ENCODE assay signal across 9 mouse cellular contexts in genomic region chr4:114897853-114898252, GRCm38 (mm10). TPM values are rescaled to one million over a fixed set of nuclear protein-coding genes. Genes with fewer than 3 reads are reported as not detected.
DNase-seq lines count a peak whose midpoint lies in the region; ATAC-seq and TF ChIP-seq lines count a peak whose summit lies in the region.
"Had no signal": no experiment of that assay in that cellular context is flagged by ENCODE, and none has a peak within 500 bp of the region (broad histone marks: within the 10 kb centered on the region; RNA-seq: fewer than 3 reads in every experiment).

No protein-coding gene starts in this region.

- no peaks in the 10 kb centered on the region for H3K9me3 ChIP-seq in midbrain, embryonic 11.5 days (ENCODE audit: control insufficient read depth, low read length)
- H3K9me3 ChIP-seq in midbrain, embryonic 16.5 days (replicated peaks; ENCODE audit: control insufficient read depth, low read length, poor library complexity, severe bottlenecking) = no peaks in the 10 kb centered on the region

- H3K27ac ChIP-seq in midbrain, embryonic 11.5 days (ENCODE audit: low read depth, low read length) = no peak overlapping the region
- H3K27ac ChIP-seq in midbrain, embryonic 16.5 days (ENCODE audit: low read length) = no peak overlapping the region
- H3K27ac ChIP-seq in cortical plate, adult 2 months (ENCODE audit: insufficient read depth, low read length) = no peak overlapping the region

- 0 out of 2 replicates have a peak, but pooled peaks have one; percentile 1 for TF ChIP-seq CTCF in cortical plate, adult 2 months (IDR thresholded peaks at IDR 0.05; ENCODE audit: extremely low read depth, insufficient read depth, low read length)

- WGBS in midbrain, embryonic 11.5 days = 8% methylated on average over 4 of the region's 4 CpGs
- WGBS in midbrain, embryonic 16.5 days = 13% methylated on average over 4 of the region's 4 CpGs

- no peaks in the 10 kb centered on the region for H3K36me3 ChIP-seq in midbrain, embryonic 11.5 days (ENCODE audit: control insufficient read depth, insufficient read depth, low read length)
- H3K36me3 ChIP-seq in midbrain, embryonic 16.5 days (ENCODE audit: control insufficient read depth, insufficient read depth, low read length) = no peaks in the 10 kb centered on the region

- H3K4me2 ChIP-seq in midbrain, embryonic 11.5 days = no peak overlapping the region
- no peak overlapping the region for H3K4me2 ChIP-seq in midbrain, embryonic 16.5 days (ENCODE audit: low read length)

- DNase-seq in embryo, embryonic 10 days (ENCODE audit: low spot score) = peak; percentile 40
- DNase-seq in embryo, embryonic 9.5 days (ENCODE audit: extremely low spot score) = no peak
- peak; percentile 44 for DNase-seq in midbrain, embryonic 11.5 days (ENCODE audit: low spot score, missing footprints)
- peak; percentile 64 for DNase-seq in lung, postnatal 36 days
- no peak for DNase-seq in cerebellum, postnatal 36 days
- DNase-seq in thymus, postnatal 25 days = no peak

- H3K9ac ChIP-seq in midbrain, embryonic 11.5 days (ENCODE audit: low read length) = no peak overlapping the region
- H3K9ac ChIP-seq in midbrain, embryonic 16.5 days (ENCODE audit: low read depth, low read length) = no peak overlapping the region

- peaks cover 52% of the 10 kb centered on the region for H3K27me3 ChIP-seq in midbrain, embryonic 11.5 days (ENCODE audit: control insufficient read depth, insufficient read depth, low read length)
- H3K27me3 ChIP-seq in midbrain, embryonic 16.5 days (ENCODE audit: control insufficient read depth, insufficient read depth, low read depth, low read length) = peaks cover 46% of the 10 kb centered on the region

- ATAC-seq in midbrain, embryonic 11.5 days (ENCODE audit: low FRiP score) = no peak
- no peak for ATAC-seq in midbrain, embryonic 16.5 days

- TF ChIP-seq POLR2A in cortical plate, adult 2 months (IDR thresholded peaks at IDR 0.05; ENCODE audit: extremely low read depth, insufficient read depth, low read length) = no peak

- no peak overlapping the region for H3K4me3 ChIP-seq in midbrain, embryonic 11.5 days (ENCODE audit: low read depth, low read length)
- H3K4me3 ChIP-seq in midbrain, embryonic 16.5 days (ENCODE audit: low read depth, low read length) = no peak overlapping the region
- no peak overlapping the region for H3K4me3 ChIP-seq in cortical plate, adult 2 months (ENCODE audit: insufficient read depth, low read length)

- H3K4me1 ChIP-seq in midbrain, embryonic 11.5 days (ENCODE audit: control insufficient read depth, insufficient read depth, low read length) = peaks cover 17% of the 10 kb centered on the region
- peaks cover 2% of the 10 kb centered on the region; the same call in 1 of the 2 replicates for H3K4me1 ChIP-seq in midbrain, embryonic 16.5 days (ENCODE audit: control insufficient read depth, insufficient read depth, low read length)
- H3K4me1 ChIP-seq in cortical plate, adult 2 months (ENCODE audit: control insufficient read depth, insufficient read depth, low read length) = no peaks in the 10 kb centered on the region

RNA-seq across cellular contexts. Expression of gene Foxd2, which starts 10.8 kb away (rescaled TPM):
- polyA plus RNA-seq in midbrain, embryonic 11.5 days (2014; fragmentation: Nextera tagmentation; extraction: Ambion mirVana) = 2.0 and 2.4 TPM in 2 replicates
- 0.23 and 0.24 TPM in 2 replicates for polyA plus RNA-seq in midbrain, embryonic 16.5 days (2015; fragmentation: Nextera tagmentation; extraction: Ambion mirVana)
- polyA plus RNA-seq in cortical plate, adult 2 months (2012; rRNA removed) = 0.11 and 0.19 TPM in 2 replicates

RNA-seq across cellular contexts. Expression of gene Foxe3, which starts 28.0 kb away (rescaled TPM):
- polyA plus RNA-seq in midbrain, embryonic 11.5 days (2014; fragmentation: Nextera tagmentation; extraction: Ambion mirVana) = 0.44 and 1.1 TPM in 2 replicates
- polyA plus RNA-seq in midbrain, embryonic 16.5 days (2015; fragmentation: Nextera tagmentation; extraction: Ambion mirVana) = not detected in 2 replicates
- polyA plus RNA-seq in cortical plate, adult 2 months (2012; rRNA removed) = not detected in 2 replicates
- polyA plus RNA-seq: C2C12 had no signal

Comparison
In these comparisons a context has a peak if more than half of its experiments do, and no peak if none do; other contexts are left out.
1. DNase-seq: peak in embryo, embryonic 10 days (single experiment), midbrain, embryonic 11.5 days (single experiment) and lung, postnatal 36 days (single experiment); none in embryo, embryonic 9.5 days (single experiment), cerebellum, postnatal 36 days (0 of 2) and thymus, postnatal 25 days (single experiment).